Mouse (Mus musculus): ENCODE data around the gene Mki67. TPM values are rescaled to one million over a fixed set of nuclear protein-coding genes. Genes with fewer than 3 reads are reported as not detected.

Gene Mki67
- polyA plus RNA-seq (2015; fragmentation: Nextera tagmentation; extraction: Ambion mirVana): 27.7 and 34.4 TPM in 2 replicates

- no peaks in the 10 kb centered on the region for H3K9me3 ChIP-seq (replicated peaks; ENCODE audit: control insufficient read depth, low read length)
- H3K4me3 ChIP-seq (replicated peaks; ENCODE audit: low read length): peak within 1 kb of the TSS; percentile 91
- WGBS: under 1% methylated on average over 67 of the region's 82 CpGs
- H3K9ac ChIP-seq (ENCODE audit: low read length): peak within 1 kb of the TSS; percentile 87
- ATAC-seq (ENCODE audit: insufficient read depth, low FRiP score): peak; percentile 56
- H3K27ac ChIP-seq (ENCODE audit: low read length): peak within 1 kb of the TSS; percentile 74
- peaks cover 13% of the 10 kb centered on the region for H3K4me1 ChIP-seq (ENCODE audit: control insufficient read depth, insufficient read depth, low read length)
- H3K4me2 ChIP-seq (ENCODE audit: low read depth, low read length): peak within 1 kb of the TSS; percentile 72
- no peaks in the 10 kb centered on the region for H3K36me3 ChIP-seq (ENCODE audit: control insufficient read depth, insufficient read depth, low read length)
- H3K27me3 ChIP-seq (ENCODE audit: control insufficient read depth, insufficient read depth, low read length): no peaks in the 10 kb centered on the region
Measured at GRCm38 (mm10) chr7:135715642-135716444, at the start of gene Mki67. Gene Mki67, minus strand, starts transcription at chr7:135716361.

GRCm38 (mm10) chr7:135763311-135763710, 47.1 kb upstream of the Mki67 start:
- no peaks in the 10 kb centered on the region for H3K4me1 ChIP-seq (ENCODE audit: control insufficient read depth, insufficient read depth, low read length)
- H3K36me3 ChIP-seq (ENCODE audit: control insufficient read depth, insufficient read depth, low read length): no peaks in the 10 kb centered on the region
- 38% methylated on average over 2 of the region's 2 CpGs for WGBS
- no peak overlapping the region for H3K27ac ChIP-seq (ENCODE audit: low read length)
- no peak overlapping the region for H3K4me3 ChIP-seq (replicated peaks; ENCODE audit: low read length)
- no peak overlapping the region for H3K4me2 ChIP-seq (ENCODE audit: low read depth, low read length)
- no peak for ATAC-seq (ENCODE audit: insufficient read depth, low FRiP score)
- H3K9ac ChIP-seq (ENCODE audit: low read length): no peak overlapping the region
- no peaks in the 10 kb centered on the region for H3K27me3 ChIP-seq (ENCODE audit: control insufficient read depth, insufficient read depth, low read length)
- H3K9me3 ChIP-seq (replicated peaks; ENCODE audit: control insufficient read depth, low read length): no peaks in the 10 kb centered on the region

- WGBS: 83% methylated on average over 12 of the region's 12 CpGs
- no peak for ATAC-seq (ENCODE audit: insufficient read depth, low FRiP score)
- H3K27ac ChIP-seq (ENCODE audit: low read length): no peak overlapping the region
Measured at GRCm38 (mm10) chr7:135758754-135759510, 42.8 kb upstream of the Mki67 start.

GRCm38 (mm10) chr7:135758171-135758570, 42.0 kb upstream of the Mki67 start:
- no peak overlapping the region for H3K9ac ChIP-seq (ENCODE audit: low read length)
- no peaks in the 10 kb centered on the region for H3K4me1 ChIP-seq (ENCODE audit: control insufficient read depth, insufficient read depth, low read length)
- no peak overlapping the region for H3K4me2 ChIP-seq (ENCODE audit: low read depth, low read length)
- H3K4me3 ChIP-seq (replicated peaks; ENCODE audit: low read length): no peak overlapping the region
- H3K36me3 ChIP-seq (ENCODE audit: control insufficient read depth, insufficient read depth, low read length): no peaks in the 10 kb centered on the region
- H3K9me3 ChIP-seq (replicated peaks; ENCODE audit: control insufficient read depth, low read length): no peaks in the 10 kb centered on the region
- H3K27ac ChIP-seq (ENCODE audit: low read length): no peak overlapping the region
- no peaks in the 10 kb centered on the region for H3K27me3 ChIP-seq (ENCODE audit: control insufficient read depth, insufficient read depth, low read length)
- WGBS: 60% methylated on average over 4 of the region's 4 CpGs
- no peak for ATAC-seq (ENCODE audit: insufficient read depth, low FRiP score)

More at GRCm38 (mm10) chr7:135758754-135759510, 42.8 kb upstream of the Mki67 start:
- Histone ChIP-seq H3K36me3 (ENCODE audit: control insufficient read depth, insufficient read depth, low read length) (no peaks in the 10 kb centered on the region), H3K4me1 (ENCODE audit: control insufficient read depth, insufficient read depth, low read length) (no peaks in the 10 kb centered on the region), H3K9me3 (replicated peaks; ENCODE audit: control insufficient read depth, low read length) (no peaks in the 10 kb centered on the region), H3K4me3 (replicated peaks; ENCODE audit: low read length) (no peak overlapping the region), H3K9ac (ENCODE audit: low read length) (no peak overlapping the region), H3K4me2 (ENCODE audit: low read depth, low read length) (no peak overlapping the region), H3K27me3 (ENCODE audit: control insufficient read depth, insufficient read depth, low read length) (no peaks in the 10 kb centered on the region)

GRCm38 (mm10) chr7:135756984-135757586, 40.9 kb upstream of the Mki67 start:
- no peak for ATAC-seq (ENCODE audit: insufficient read depth, low FRiP score)
- no peaks in the 10 kb centered on the region for H3K4me1 ChIP-seq (ENCODE audit: control insufficient read depth, insufficient read depth, low read length)
- no peaks in the 10 kb centered on the region for H3K27me3 ChIP-seq (ENCODE audit: control insufficient read depth, insufficient read depth, low read length)
- H3K9ac ChIP-seq (ENCODE audit: low read length): no peak overlapping the region
- H3K4me3 ChIP-seq (replicated peaks; ENCODE audit: low read length): no peak overlapping the region
- no peak overlapping the region for H3K27ac ChIP-seq (ENCODE audit: low read length)
- no peaks in the 10 kb centered on the region for H3K9me3 ChIP-seq (replicated peaks; ENCODE audit: control insufficient read depth, low read length)
- WGBS: 81% methylated on average over 6 of the region's 6 CpGs
- no peaks in the 10 kb centered on the region for H3K36me3 ChIP-seq (ENCODE audit: control insufficient read depth, insufficient read depth, low read length)
- no peak overlapping the region for H3K4me2 ChIP-seq (ENCODE audit: low read depth, low read length)

- Histone ChIP-seq H3K9ac (ENCODE audit: low read length) (no peak overlapping the region), H3K27me3 (ENCODE audit: control insufficient read depth, insufficient read depth, low read length) (no peaks in the 10 kb centered on the region), H3K4me2 (ENCODE audit: low read depth, low read length) (no peak overlapping the region), H3K4me1 (ENCODE audit: control insufficient read depth, insufficient read depth, low read length) (peaks cover 5% of the 10 kb centered on the region; the same call in 1 of the 2 replicates), H3K36me3 (ENCODE audit: control insufficient read depth, insufficient read depth, low read length) (no peaks in the 10 kb centered on the region), H3K4me3 (replicated peaks; ENCODE audit: low read length) (no peak overlapping the region), H3K9me3 (replicated peaks; ENCODE audit: control insufficient read depth, low read length) (no peaks in the 10 kb centered on the region), H3K27ac (ENCODE audit: low read length) (no peak overlapping the region)
- 33% methylated on average over 6 of the region's 6 CpGs for WGBS
- peak; percentile 52; the same call in 1 of the 2 replicates for ATAC-seq (ENCODE audit: insufficient read depth, low FRiP score)
Measured at GRCm38 (mm10) chr7:135748986-135749385, 32.8 kb upstream of the Mki67 start.

GRCm38 (mm10) chr7:135747072-135747471, 30.9 kb upstream of the Mki67 start:
- no peak for ATAC-seq (ENCODE audit: insufficient read depth, low FRiP score)
- H3K27ac ChIP-seq (ENCODE audit: low read length): no peak overlapping the region
- H3K27me3 ChIP-seq (ENCODE audit: control insufficient read depth, insufficient read depth, low read length): no peaks in the 10 kb centered on the region
- H3K9ac ChIP-seq (ENCODE audit: low read length): no peak overlapping the region
- H3K4me3 ChIP-seq (replicated peaks; ENCODE audit: low read length): no peak overlapping the region
- no peaks in the 10 kb centered on the region for H3K36me3 ChIP-seq (ENCODE audit: control insufficient read depth, insufficient read depth, low read length)
- H3K9me3 ChIP-seq (replicated peaks; ENCODE audit: control insufficient read depth, low read length): no peaks in the 10 kb centered on the region
- 46% methylated on average over 2 of the region's 2 CpGs for WGBS
- no peak overlapping the region for H3K4me2 ChIP-seq (ENCODE audit: low read depth, low read length)
- H3K4me1 ChIP-seq (ENCODE audit: control insufficient read depth, insufficient read depth, low read length): peaks cover 5% of the 10 kb centered on the region; the same call in 1 of the 2 replicates

- H3K4me2 ChIP-seq (ENCODE audit: low read depth, low read length): no peak overlapping the region
- ATAC-seq (ENCODE audit: insufficient read depth, low FRiP score): no peak
- 31% methylated on average over 6 of the region's 6 CpGs for WGBS
- H3K27ac ChIP-seq (ENCODE audit: low read length): no peak overlapping the region
- H3K9ac ChIP-seq (ENCODE audit: low read length): no peak overlapping the region
- no peaks in the 10 kb centered on the region for H3K36me3 ChIP-seq (ENCODE audit: control insufficient read depth, insufficient read depth, low read length)
- peaks cover 5% of the 10 kb centered on the region; the same call in 1 of the 2 replicates for H3K4me1 ChIP-seq (ENCODE audit: control insufficient read depth, insufficient read depth, low read length)
- H3K9me3 ChIP-seq (replicated peaks; ENCODE audit: control insufficient read depth, low read length): no peaks in the 10 kb centered on the region
- H3K27me3 ChIP-seq (ENCODE audit: control insufficient read depth, insufficient read depth, low read length): no peaks in the 10 kb centered on the region
- H3K4me3 ChIP-seq (replicated peaks; ENCODE audit: low read length): no peak overlapping the region
Measured at GRCm38 (mm10) chr7:135746528-135746927, 30.4 kb upstream of the Mki67 start.

- 32% methylated on average over 2 of the region's 2 CpGs for WGBS
- no peak overlapping the region for H3K9ac ChIP-seq (ENCODE audit: low read length)
- no peaks in the 10 kb centered on the region for H3K27me3 ChIP-seq (ENCODE audit: control insufficient read depth, insufficient read depth, low read length)
- peak; percentile 68 for ATAC-seq (ENCODE audit: insufficient read depth, low FRiP score)
- no peaks in the 10 kb centered on the region for H3K9me3 ChIP-seq (replicated peaks; ENCODE audit: control insufficient read depth, low read length)
- peaks cover 5% of the 10 kb centered on the region; the same call in 1 of the 2 replicates for H3K4me1 ChIP-seq (ENCODE audit: control insufficient read depth, insufficient read depth, low read length)
- H3K27ac ChIP-seq (ENCODE audit: low read length): no peak overlapping the region
- H3K4me2 ChIP-seq (ENCODE audit: low read depth, low read length): no peak overlapping the region
- H3K36me3 ChIP-seq (ENCODE audit: control insufficient read depth, insufficient read depth, low read length): no peaks in the 10 kb centered on the region
- H3K4me3 ChIP-seq (replicated peaks; ENCODE audit: low read length): no peak overlapping the region
Measured at GRCm38 (mm10) chr7:135745091-135745490, 28.9 kb upstream of the Mki67 start.

Data from stomach, embryonic 16.5 days (tissue).